Mouse (Mus musculus) heart, adult 2 months (tissue): ENCODE data around the gene Vill. TPM values are rescaled to one million over a fixed set of nuclear protein-coding genes. Genes with fewer than 3 reads are reported as not detected.

Experiments
- DNase-seq, 2 experiments: peaks; one replicate each; pipeline ENCODE4 v3.0.0; 2021
- H3K27ac ChIP-seq: fragments of 200-600 bp; 2 replicates; pipeline ENCODE4 v1.8.1; 2022
- H3K27me3 ChIP-seq: fragments of 200-500 bp; 2 replicates; pipeline ENCODE4 v1.6.1; 2012; ENCODE audit warnings: mild to moderate bottlenecking, low read length, inconsistent platforms, mixed read lengths; ENCODE audit not compliant: control insufficient read depth, insufficient read depth
- H3K36me3 ChIP-seq: fragments of 200-500 bp; 2 replicates; pipeline ENCODE4 v1.6.1; 2012; ENCODE audit warnings: low read length, inconsistent platforms; ENCODE audit not compliant: control insufficient read depth, insufficient read depth
- H3K4me1 ChIP-seq: fragments of 200-500 bp; 2 replicates; pipeline ENCODE4 v1.6.1; 2011; ENCODE audit warnings: low read length; ENCODE audit not compliant: control insufficient read depth, insufficient read depth
- H3K4me3 ChIP-seq: fragments of 200-600 bp; 2 replicates; pipeline ENCODE4 v1.8.1; 2022
- H3K79me2 ChIP-seq: fragments of 200-500 bp; replicated peaks from 2 replicates; pipeline ENCODE4 v1.6.1; 2012; ENCODE audit warnings: mild to moderate bottlenecking, inconsistent platforms, low read length, moderate library complexity, mixed read lengths; ENCODE audit not compliant: control insufficient read depth, insufficient read depth
- H3K9ac ChIP-seq: fragments of 200-500 bp; 2 replicates; pipeline ENCODE4 v1.6.1; 2012; ENCODE audit warnings: low read depth, mild to moderate bottlenecking, control low read depth, inconsistent platforms, low read length, mixed read lengths
- CTCF ChIP-seq: fragments of 200-600 bp; IDR thresholded peaks from 2 replicates; pipeline ENCODE4 v1.8.1; 2022; ENCODE audit warnings: antibody characterized with exemption, mild to moderate bottlenecking, moderate library complexity
- EP300 ChIP-seq: fragments of 200-500 bp; IDR thresholded peaks from 2 replicates; pipeline ENCODE4 v1.6.1; 2011; ENCODE audit warnings: low read depth, low read length, control low read depth; ENCODE audit not compliant: insufficient read depth
- POLR2A ChIP-seq: fragments of 200-500 bp; IDR thresholded peaks from 2 replicates; pipeline ENCODE4 v1.6.1; 2011; ENCODE audit warnings: mild to moderate bottlenecking, low read depth, low read length, control low read depth; ENCODE audit not compliant: insufficient read depth
- WGBS: fragments of 180-500 bp; shearing (Covaris S2); methylation state at CpG from one replicate; pipeline ENCODE4 v1.1.7; 2018; 5-methylcytosine and 5-hydroxymethylcytosine counted together
- intact Hi-C: fragments of 180-260 bp; cut with DNase I; formaldehyde crosslinking; loops from one replicate; pipeline ENCODE4 v1.15.1; 2025
- polyA plus RNA-seq: library from polyadenylated mRNA; depleted of rRNA; stranded (reverse); fragments of >200 nt; gene quantifications from 2 replicates; pipeline ENCODE4 v1.2.3, GENCODE M21; 2012
- total RNA-seq, 2 experiments: library from RNA; stranded (reverse); gene quantifications; 2 replicates each; pipeline ENCODE4 v1.2.3; 2021

Gene Vill
- total and polyA plus RNA-seq, 3 experiments: 0.20 to 1.4 (median 0.34) TPM

DNA sequence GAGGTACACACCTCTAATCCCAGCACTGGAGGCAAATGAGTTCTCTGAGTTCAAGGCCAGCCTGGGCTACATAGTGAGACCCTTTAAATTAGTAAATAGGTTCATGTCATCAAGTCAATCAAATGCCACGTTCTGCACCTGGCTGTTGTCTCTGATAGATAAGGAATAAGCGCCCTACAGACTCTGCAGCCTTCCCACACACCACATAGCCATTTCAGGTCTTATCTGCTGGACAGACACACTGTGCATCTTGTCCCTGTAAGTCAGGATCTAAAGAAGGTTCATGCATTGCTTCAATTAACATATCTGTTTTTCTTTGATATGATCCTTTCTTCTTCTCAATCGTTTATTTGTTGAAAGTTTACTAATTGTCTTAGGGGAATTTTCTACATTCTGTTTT, 14.0 kb upstream of the Vill start:
- DNase-seq: no peak
- Histone ChIP-seq H3K9ac (no peak overlapping the region), H3K36me3 (no peaks in the 10 kb centered on the region), H3K27me3 (no peaks in the 10 kb centered on the region), H3K4me3 (no peak overlapping the region), H3K4me1 (peaks cover 11% of the 10 kb centered on the region), H3K27ac (no peak overlapping the region), H3K79me2 (no peaks in the 10 kb centered on the region)
- 82% methylated on average over 3 of the region's 3 CpGs for WGBS
- intact Hi-C loops: no loop called here
- no peak for TF ChIP-seq POLR2A
- TF ChIP-seq CTCF: no peak
- TF ChIP-seq EP300: no peak

DNA sequence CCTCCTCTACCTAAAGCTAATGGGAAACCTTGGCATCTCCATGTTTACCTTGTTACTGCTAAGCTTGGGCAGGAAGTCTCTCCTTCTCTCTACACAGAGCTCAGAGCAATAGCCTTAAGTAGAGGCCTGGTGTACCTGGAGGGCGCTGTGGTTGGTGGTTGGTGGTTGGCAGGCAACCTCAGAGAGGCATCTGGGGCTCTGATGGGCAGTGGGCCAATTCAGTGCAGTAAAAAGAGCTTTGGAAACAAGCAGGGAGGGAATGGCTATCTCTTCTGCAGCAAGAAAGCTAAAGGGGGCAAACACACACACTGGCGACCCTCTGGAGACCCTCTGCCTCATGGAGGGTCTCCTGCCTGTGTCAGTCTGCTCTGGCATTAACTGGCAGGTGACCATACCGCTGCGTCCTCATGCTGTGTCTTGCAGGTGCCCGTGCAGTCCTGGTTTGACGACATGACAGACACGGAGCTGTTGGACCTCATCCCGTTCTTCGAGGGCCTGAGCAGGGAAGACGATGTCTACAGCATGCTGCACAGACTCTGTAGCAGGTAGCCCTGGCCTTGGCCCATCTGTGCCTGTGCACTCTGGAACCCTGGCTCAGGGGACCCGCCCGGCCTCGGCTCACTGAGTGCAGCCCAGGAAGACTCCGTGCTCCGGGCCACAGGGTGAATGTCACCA, 12.3 kb upstream of the Vill start:
- H3K36me3 ChIP-seq: no peaks in the 10 kb centered on the region
- H3K4me3 ChIP-seq: no peak overlapping the region
- no peaks in the 10 kb centered on the region for H3K27me3 ChIP-seq
- H3K79me2 ChIP-seq: no peaks in the 10 kb centered on the region
- TF ChIP-seq EP300 (no peak), CTCF (no peak), POLR2A (no peak)
- WGBS: 85% methylated on average over 15 of the region's 15 CpGs
- peaks cover 11% of the 10 kb centered on the region for H3K4me1 ChIP-seq
- DNase-seq: no peak
- H3K9ac ChIP-seq: no peak overlapping the region
- intact Hi-C loops: loop anchor here (2.0 kb wide), 1 partner anchor 13 kb away; no protein-coding TSS in a partner anchor
- no peak overlapping the region for H3K27ac ChIP-seq

DNA sequence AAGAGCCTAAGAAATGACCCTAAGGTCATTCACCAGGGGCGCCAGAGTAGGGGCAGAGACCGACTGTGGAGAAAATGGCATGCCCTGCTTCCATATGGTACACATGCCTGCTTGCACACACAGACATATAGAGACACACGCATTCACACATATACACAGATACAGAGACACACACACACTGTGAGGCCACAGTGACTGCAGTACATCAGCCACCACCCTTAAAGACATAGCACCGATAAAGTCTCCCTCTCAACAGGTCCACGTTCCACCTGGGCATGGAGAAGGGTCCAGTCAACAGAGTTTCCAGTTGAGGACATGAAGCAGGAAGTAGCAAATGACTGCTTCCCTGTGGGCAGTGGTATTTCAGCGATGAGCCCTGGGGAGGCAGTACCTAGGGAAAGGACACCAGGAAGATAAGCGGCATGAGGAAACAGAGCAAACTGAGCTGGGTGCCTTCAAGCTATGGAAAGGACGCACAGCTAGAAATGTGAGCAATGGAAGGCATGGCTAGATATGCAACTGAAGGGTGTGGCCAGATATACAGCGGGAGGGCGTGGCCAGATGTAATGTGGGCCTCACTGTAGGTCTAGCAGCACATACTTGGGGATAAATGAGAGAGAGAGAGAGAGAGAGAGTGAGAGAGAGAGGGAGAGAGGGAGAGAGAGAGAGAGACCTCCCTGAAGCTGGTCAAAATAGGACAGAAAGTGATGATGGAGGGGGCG, 4.2 kb upstream of the Vill start:
- H3K79me2 ChIP-seq: no peaks in the 10 kb centered on the region
- WGBS: 79% methylated on average over 11 of the region's 11 CpGs

DNA sequence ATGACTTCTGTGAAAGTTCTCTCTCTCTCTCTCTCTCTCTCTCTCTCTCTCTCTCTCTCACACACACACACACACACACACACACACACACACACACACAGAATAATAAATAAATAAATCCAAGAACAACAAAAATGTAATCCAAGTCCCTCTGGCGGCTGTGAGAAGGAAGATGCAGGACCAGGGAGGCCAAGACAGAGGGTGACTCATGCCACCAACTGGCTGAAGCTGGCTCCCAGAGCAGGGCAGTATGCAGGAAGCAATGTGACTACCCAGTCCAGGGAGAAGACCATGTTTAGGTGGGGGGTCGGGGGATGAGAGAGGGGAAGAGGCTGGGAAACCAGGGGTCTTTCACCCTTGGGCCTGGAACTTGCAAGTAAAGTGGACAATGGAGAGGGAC, 1.4 kb upstream of the Vill start:
- Histone ChIP-seq H3K36me3 (no peaks in the 10 kb centered on the region), H3K27ac (no peak overlapping the region), H3K4me1 (peaks cover 7% of the 10 kb centered on the region), H3K9ac (no peak overlapping the region), H3K79me2 (no peaks in the 10 kb centered on the region), H3K27me3 (no peaks in the 10 kb centered on the region), H3K4me3 (no peak overlapping the region)
- intact Hi-C loops: no loop called here
- TF ChIP-seq POLR2A (no peak), CTCF (peak; percentile 37)
- no peak for DNase-seq
- 80% methylated on average over 2 of the region's 2 CpGs for WGBS

More for the DNA sequence above, 4.2 kb upstream of the Vill start:
- no peaks in the 10 kb centered on the region for H3K36me3 ChIP-seq
- H3K27ac ChIP-seq: no peak overlapping the region
- no peak for DNase-seq
- intact Hi-C loops: no loop called here
- H3K9ac ChIP-seq: no peak overlapping the region
- H3K4me1 ChIP-seq: peaks cover 7% of the 10 kb centered on the region
- H3K4me3 ChIP-seq: no peak overlapping the region
- no peak for TF ChIP-seq POLR2A
- no peaks in the 10 kb centered on the region for H3K27me3 ChIP-seq

DNA sequence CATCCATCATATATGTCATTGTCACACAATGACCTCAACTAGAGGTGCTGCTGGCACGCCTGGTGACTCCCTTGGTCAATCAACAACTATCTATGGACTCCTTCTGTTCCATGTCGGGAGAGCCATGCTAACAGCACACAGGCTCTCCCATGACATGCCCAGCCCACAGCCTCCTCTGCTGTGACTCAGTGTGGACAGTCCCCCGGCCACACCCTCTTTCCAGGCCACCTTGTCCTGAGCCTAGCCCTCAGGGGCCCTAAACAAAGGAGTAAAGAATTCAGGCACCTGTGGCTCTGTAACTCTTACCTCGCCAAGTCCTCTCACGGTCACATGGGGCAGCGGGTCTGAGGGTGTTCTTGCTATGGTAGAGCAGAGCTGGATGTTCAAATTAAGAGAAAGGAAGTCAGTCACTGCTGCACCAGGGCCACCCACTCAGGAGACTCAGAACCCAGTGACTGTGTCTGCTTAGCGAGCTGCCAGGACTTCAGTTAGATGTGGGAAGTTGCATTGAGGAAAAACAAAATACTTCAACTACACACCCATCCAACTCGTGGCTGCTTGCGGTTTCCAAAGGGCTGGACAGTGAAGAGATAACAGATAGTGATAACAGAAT, 1.5 kb downstream of the Vill start:
- Histone ChIP-seq H3K4me3 (no peak overlapping the region), H3K4me1 (peaks cover 7% of the 10 kb centered on the region), H3K79me2 (no peaks in the 10 kb centered on the region), H3K36me3 (no peaks in the 10 kb centered on the region), H3K27me3 (no peaks in the 10 kb centered on the region), H3K27ac (no peak overlapping the region), H3K9ac (no peak overlapping the region)
- TF ChIP-seq POLR2A (no peak), EP300 (no peak), CTCF (no peak)
- no peak for DNase-seq
- intact Hi-C loops: no loop called here
- 82% methylated on average over 9 of the region's 9 CpGs for WGBS

DNA sequence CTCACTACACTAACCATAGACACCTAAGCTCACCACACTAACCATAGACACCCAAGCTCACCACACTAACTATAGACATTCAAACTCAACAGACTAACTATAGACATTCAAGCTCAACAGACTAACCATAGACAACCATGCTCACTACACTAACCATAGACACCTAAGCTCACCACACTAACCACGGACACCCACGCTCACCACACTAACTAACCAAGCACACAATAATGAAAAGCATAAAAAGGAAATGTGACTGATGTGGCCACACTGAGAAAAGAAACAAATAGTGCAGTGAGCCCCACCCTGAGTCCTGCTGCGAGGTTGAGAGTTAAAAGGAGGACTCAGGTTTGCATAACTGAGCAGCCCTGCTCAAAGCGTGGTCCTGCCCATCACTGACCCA, 2.8 kb downstream of the Vill start:
- 90% methylated on average over 4 of the region's 4 CpGs for WGBS
- intact Hi-C loops: no loop called here
- no peak overlapping the region for H3K27ac ChIP-seq
- TF ChIP-seq EP300: no peak
- no peak for DNase-seq
- H3K79me2 ChIP-seq: no peaks in the 10 kb centered on the region
- no peak overlapping the region for H3K4me3 ChIP-seq
- H3K36me3 ChIP-seq: no peaks in the 10 kb centered on the region
- H3K27me3 ChIP-seq: no peaks in the 10 kb centered on the region
- no peak overlapping the region for H3K9ac ChIP-seq
- H3K4me1 ChIP-seq: peaks cover 7% of the 10 kb centered on the region
